Mouse (Mus musculus) kidney, embryonic 16.5 days (tissue): Measurements from ENCODE around the gene Moap1. TPM values are rescaled to one million over a fixed set of nuclear protein-coding genes. Genes with fewer than 3 reads are reported as not detected.

Experiments used
- ATAC-seq: fragments of 200-750 bp; cut with Nextera tagmentation; 2 replicates; pipeline ENCODE4 v1.8.0; 2017; ENCODE audit warnings: moderate TSS enrichment; ENCODE audit not compliant: low FRiP score, low TSS enrichment
- H3K27ac ChIP-seq: fragments of 300-500 bp; sonication (generic); 2 replicates; pipeline ENCODE4 v1.5.1; 2014; ENCODE audit warnings: low read length
- H3K27me3 ChIP-seq: fragments of 300-500 bp; sonication (generic); 2 replicates; pipeline ENCODE4 v1.6.1; 2014; ENCODE audit warnings: low read length, control low read depth, mixed read lengths; ENCODE audit not compliant: insufficient read depth
- H3K36me3 ChIP-seq: fragments of 300-500 bp; sonication (generic); 2 replicates; pipeline ENCODE4 v1.6.1; 2014; ENCODE audit warnings: low read length, control low read depth, mixed read lengths; ENCODE audit not compliant: insufficient read depth
- H3K4me1 ChIP-seq: fragments of 300-500 bp; sonication (generic); 2 replicates; pipeline ENCODE4 v1.6.1; 2014; ENCODE audit warnings: low read length, control low read depth, mixed read lengths; ENCODE audit not compliant: insufficient read depth
- H3K4me2 ChIP-seq: fragments of 300-500 bp; sonication (generic); replicated peaks from 2 replicates; pipeline ENCODE4 v1.6.1; 2014; ENCODE audit warnings: low read depth, low read length
- H3K4me3 ChIP-seq: fragments of 300-500 bp; sonication (generic); 2 replicates; pipeline ENCODE4 v1.5.1; 2014; ENCODE audit warnings: mild to moderate bottlenecking, low read length
- H3K9ac ChIP-seq: fragments of 300-500 bp; sonication (generic); replicated peaks from 2 replicates; pipeline ENCODE4 v1.6.1; 2014; ENCODE audit warnings: low read length
- H3K9me3 ChIP-seq: fragments of 300-500 bp; sonication (generic); 2 replicates; pipeline ENCODE4 v1.6.1; 2016; ENCODE audit warnings: low read length, control low read depth
- WGBS: fragments of 180-500 bp; shearing (Covaris S2); extraction: QIAGEN DNeasy Blood & Tissue Kit; methylation state at CpG from one replicate; pipeline ENCODE4 v1.1.7; 2014; 5-methylcytosine and 5-hydroxymethylcytosine counted together
- polyA plus RNA-seq: library from polyadenylated mRNA; unstranded; fragments of >200 nt; fragmentation: Nextera tagmentation; extraction: Ambion mirVana; gene quantifications from 2 replicates; pipeline ENCODE4 v1.2.1, GENCODE M21; 2015

Moap1 gene
- 29.3 and 32.4 TPM in 2 replicates for polyA plus RNA-seq

GRCm38 (mm10) chr12:102743589-102744574, at the start of gene Moap1, which contains the start of gene Tmem251:
TSS of gene Moap1 (minus strand) at chr12:102743661.
TSS of gene Tmem251 (plus strand) at chr12:102743762.
- WGBS, result under 1% methylated on average over 61 of the region's 63 CpGs
- H3K4me2 ChIP-seq, result peak within 1 kb of the TSS; percentile 67

GRCm38 (mm10) chr12:102787927-102788326, 44.5 kb upstream of the Moap1 start:
- Histone ChIP-seq H3K36me3 (peaks cover 53% of the 10 kb centered on the region), H3K9ac (no peak overlapping the region), H3K9me3 (no peaks in the 10 kb centered on the region), H3K27ac (no peak overlapping the region), H3K4me3 (no peak overlapping the region), H3K4me2 (no peak overlapping the region), H3K27me3 (no peaks in the 10 kb centered on the region), H3K4me1 (no peaks in the 10 kb centered on the region)
- no peak for ATAC-seq
- 79% methylated on average over 7 of the region's 7 CpGs for whole genome bisulfite sequencing

More at GRCm38 (mm10) chr12:102743589-102744574, at the start of gene Moap1, which contains the start of gene Tmem251:
- H3K4me1 ChIP-seq, result peaks cover 17% of the 10 kb centered on the region
- H3K27me3 ChIP-seq, result no peaks in the 10 kb centered on the region
- peak within 1 kb of the TSS; percentile 86 for H3K4me3 ChIP-seq
- H3K9me3 ChIP-seq, result no peaks in the 10 kb centered on the region
- ATAC-seq, result peak; percentile 98
- peaks cover 9% of the 10 kb centered on the region; the same call in 1 of the 2 replicates for H3K36me3 ChIP-seq
- H3K9ac ChIP-seq, result peak within 1 kb of the TSS; percentile 80
- peak within 1 kb of the TSS; percentile 91 for H3K27ac ChIP-seq

GRCm38 (mm10) chr12:102785593-102785985, 42.1 kb upstream of the Moap1 start:
- Histone ChIP-seq H3K4me3 (no peak overlapping the region), H3K27ac (no peak overlapping the region), H3K27me3 (no peaks in the 10 kb centered on the region), H3K9me3 (no peaks in the 10 kb centered on the region), H3K4me2 (no peak overlapping the region), H3K9ac (no peak overlapping the region), H3K4me1 (no peaks in the 10 kb centered on the region), H3K36me3 (peaks cover 40% of the 10 kb centered on the region)
- 90% methylated on average over 5 of the region's 5 CpGs for WGBS
- ATAC-seq, result no peak

- Histone ChIP-seq H3K4me1 (no peaks in the 10 kb centered on the region), H3K9me3 (no peaks in the 10 kb centered on the region), H3K4me3 (no peak overlapping the region), H3K27me3 (no peaks in the 10 kb centered on the region), H3K27ac (no peak overlapping the region), H3K36me3 (peaks cover 35% of the 10 kb centered on the region), H3K9ac (no peak overlapping the region), H3K4me2 (no peak overlapping the region)
- WGBS, result 89% methylated on average over 19 of the region's 19 CpGs
- no peak for ATAC-seq
Observed at GRCm38 (mm10) chr12:102784899-102785592, 41.6 kb upstream of the Moap1 start.

GRCm38 (mm10) chr12:102782841-102783240, 39.4 kb upstream of the Moap1 start:
- no peaks in the 10 kb centered on the region for H3K4me1 ChIP-seq
- no peak for ATAC-seq
- H3K4me3 ChIP-seq, result no peak overlapping the region
- WGBS, result 84% methylated on average over 5 of the region's 5 CpGs
- H3K27ac ChIP-seq, result no peak overlapping the region
- no peak overlapping the region for H3K4me2 ChIP-seq
- no peaks in the 10 kb centered on the region for H3K27me3 ChIP-seq
- H3K9ac ChIP-seq, result no peak overlapping the region
- H3K36me3 ChIP-seq, result peaks cover 27% of the 10 kb centered on the region
- H3K9me3 ChIP-seq, result no peaks in the 10 kb centered on the region

GRCm38 (mm10) chr12:102779452-102779851, 36.0 kb upstream of the Moap1 start:
- Histone ChIP-seq H3K27ac (no peak overlapping the region), H3K4me1 (no peaks in the 10 kb centered on the region), H3K36me3 (peaks cover 28% of the 10 kb centered on the region; the same call in 1 of the 2 replicates), H3K4me3 (no peak overlapping the region), H3K27me3 (no peaks in the 10 kb centered on the region), H3K9me3 (no peaks in the 10 kb centered on the region), H3K4me2 (no peak overlapping the region), H3K9ac (no peak overlapping the region)
- WGBS, result 50% methylated on average over 3 of the region's 3 CpGs
- peak; percentile 61; the same call in 1 of the 2 replicates for ATAC-seq

- no peaks in the 10 kb centered on the region for H3K27me3 ChIP-seq
- H3K9me3 ChIP-seq, result no peaks in the 10 kb centered on the region
- WGBS, result 82% methylated on average over 5 of the region's 5 CpGs
- no peak overlapping the region for H3K4me3 ChIP-seq
- H3K9ac ChIP-seq, result no peak overlapping the region
- peaks cover 21% of the 10 kb centered on the region; the same call in 1 of the 2 replicates for H3K36me3 ChIP-seq
- no peaks in the 10 kb centered on the region for H3K4me1 ChIP-seq
- no peak for ATAC-seq
- no peak overlapping the region for H3K27ac ChIP-seq
- H3K4me2 ChIP-seq, result no peak overlapping the region
Observed at GRCm38 (mm10) chr12:102778151-102778550, 34.7 kb upstream of the Moap1 start.

- WGBS, result 91% methylated on average over 14 of the region's 14 CpGs
Observed at GRCm38 (mm10) chr12:102776035-102776434, 32.6 kb upstream of the Moap1 start.

GRCm38 (mm10) chr12:102772676-102773075, 29.2 kb upstream of the Moap1 start:
- WGBS, result 91% methylated on average over 5 of the region's 5 CpGs
- Histone ChIP-seq H3K9me3 (no peaks in the 10 kb centered on the region), H3K27ac (no peak overlapping the region), H3K4me2 (no peak overlapping the region), H3K4me1 (no peaks in the 10 kb centered on the region), H3K4me3 (no peak overlapping the region), H3K27me3 (no peaks in the 10 kb centered on the region), H3K9ac (no peak overlapping the region), H3K36me3 (peaks cover 64% of the 10 kb centered on the region)
- no peak for ATAC-seq

More at GRCm38 (mm10) chr12:102776035-102776434, 32.6 kb upstream of the Moap1 start:
- Histone ChIP-seq H3K4me2 (no peak overlapping the region), H3K27ac (no peak overlapping the region), H3K4me3 (no peak overlapping the region), H3K36me3 (peaks cover 39% of the 10 kb centered on the region), H3K27me3 (no peaks in the 10 kb centered on the region), H3K9me3 (no peaks in the 10 kb centered on the region), H3K9ac (no peak overlapping the region), H3K4me1 (no peaks in the 10 kb centered on the region)
- no peak for ATAC-seq
